Mouse (Mus musculus) kidney, embryonic 14.5 days (tissue): ENCODE data around the gene Nek10. TPM values are rescaled to one million over a fixed set of nuclear protein-coding genes. Genes with fewer than 3 reads are reported as not detected.

Source experiments
- ATAC-seq: fragments of 200-750 bp; cut with Nextera tagmentation; 2 replicates; pipeline ENCODE4 v1.8.0; 2017; ENCODE audit warnings: moderate number of reproducible peaks, mild to moderate bottlenecking, moderate TSS enrichment, moderate library complexity; ENCODE audit not compliant: low FRiP score, low TSS enrichment
- H3K27ac ChIP-seq: fragments of 300-500 bp; sonication (generic); 2 replicates; pipeline ENCODE4 v1.5.1; 2014; ENCODE audit warnings: low read depth, mild to moderate bottlenecking, low read length, moderate library complexity, mixed read lengths
- H3K27me3 ChIP-seq: fragments of 300-500 bp; sonication (generic); 2 replicates; pipeline ENCODE4 v1.6.1; 2014; ENCODE audit warnings: mild to moderate bottlenecking, low read length; ENCODE audit not compliant: control insufficient read depth, insufficient read depth
- H3K36me3 ChIP-seq: fragments of 300-500 bp; sonication (generic); 2 replicates; pipeline ENCODE4 v1.6.1; 2014; ENCODE audit warnings: low read length, mixed read lengths; ENCODE audit not compliant: control insufficient read depth, insufficient read depth
- H3K4me1 ChIP-seq: fragments of 300-500 bp; sonication (generic); 2 replicates; pipeline ENCODE4 v1.6.1; 2014; ENCODE audit warnings: low read length, mixed read lengths; ENCODE audit not compliant: control insufficient read depth, insufficient read depth
- H3K4me2 ChIP-seq: fragments of 300-500 bp; sonication (generic); replicated peaks from 2 replicates; pipeline ENCODE4 v1.6.1; 2014; ENCODE audit warnings: low read depth, mild to moderate bottlenecking, low read length
- H3K4me3 ChIP-seq: fragments of 300-500 bp; sonication (generic); 2 replicates; pipeline ENCODE4 v1.5.1; 2014; ENCODE audit warnings: mild to moderate bottlenecking, low read length
- H3K9ac ChIP-seq: fragments of 300-500 bp; sonication (generic); 2 replicates; pipeline ENCODE4 v1.6.1; 2014; ENCODE audit warnings: low read depth, mild to moderate bottlenecking, low read length, moderate library complexity
- H3K9me3 ChIP-seq: fragments of 300-500 bp; sonication (generic); 2 replicates; pipeline ENCODE4 v1.6.1; 2016; ENCODE audit warnings: low read length; ENCODE audit not compliant: control insufficient read depth
- WGBS: fragments of 180-500 bp; shearing (Covaris S2); extraction: QIAGEN DNeasy Blood & Tissue Kit; methylation state at CpG from one replicate; pipeline ENCODE4 v1.1.7; 2014; 5-methylcytosine and 5-hydroxymethylcytosine counted together
- polyA plus RNA-seq: library from polyadenylated mRNA; unstranded; fragments of >200 nt; fragmentation: Nextera tagmentation; extraction: Ambion mirVana; gene quantifications from 2 replicates; pipeline ENCODE4 v1.2.1, GENCODE M21; 2014

The Nek10 gene
- polyA plus RNA-seq, 1 experiment from 2014 or later, result not detected

- no peaks in the 10 kb centered on the region for H3K9me3 ChIP-seq
- no peaks in the 10 kb centered on the region for H3K27me3 ChIP-seq
- no peaks in the 10 kb centered on the region for H3K4me1 ChIP-seq
- H3K4me3 ChIP-seq, result no peak overlapping the region
- 30% methylated on average over 3 of the region's 3 CpGs for WGBS
- H3K36me3 ChIP-seq, result no peaks in the 10 kb centered on the region
- no peak for ATAC-seq
- no peak overlapping the region for H3K9ac ChIP-seq
- no peak overlapping the region for H3K27ac ChIP-seq
- H3K4me2 ChIP-seq, result no peak overlapping the region
Measured at GRCm38 (mm10) chr14:14860331-14860730, 57.1 kb downstream of the Nek10 start.

- no peaks in the 10 kb centered on the region for H3K27me3 ChIP-seq
- no peaks in the 10 kb centered on the region for H3K36me3 ChIP-seq
- no peaks in the 10 kb centered on the region for H3K4me1 ChIP-seq
- H3K4me3 ChIP-seq, result no peak overlapping the region
- no peaks in the 10 kb centered on the region for H3K9me3 ChIP-seq
- 24% methylated on average over 7 of the region's 7 CpGs for WGBS
- peak; percentile 85 for ATAC-seq
- no peak overlapping the region; the same call in 1 of the 2 replicates for H3K9ac ChIP-seq
- no peak overlapping the region for H3K27ac ChIP-seq
- no peak overlapping the region for H3K4me2 ChIP-seq
Measured at GRCm38 (mm10) chr14:14863690-14864356, 60.6 kb downstream of the Nek10 start.

GRCm38 (mm10) chr14:14869239-14869638, 66.0 kb downstream of the Nek10 start:
- no peaks in the 10 kb centered on the region for H3K27me3 ChIP-seq
- H3K27ac ChIP-seq, result no peak overlapping the region
- H3K9me3 ChIP-seq, result no peaks in the 10 kb centered on the region
- no peak overlapping the region for H3K4me3 ChIP-seq
- no peaks in the 10 kb centered on the region for H3K4me1 ChIP-seq
- no peak for ATAC-seq
- no peak overlapping the region for H3K4me2 ChIP-seq
- WGBS, result 83% methylated on average over 2 of the region's 2 CpGs
- no peak overlapping the region for H3K9ac ChIP-seq
- no peaks in the 10 kb centered on the region for H3K36me3 ChIP-seq

- 90% methylated on average over 2 of the region's 2 CpGs for WGBS
Measured at GRCm38 (mm10) chr14:14870059-14870458, 66.8 kb downstream of the Nek10 start.

GRCm38 (mm10) chr14:14870463-14870862, 67.2 kb downstream of the Nek10 start:
- Histone ChIP-seq H3K9ac (no peak overlapping the region), H3K27ac (no peak overlapping the region), H3K9me3 (no peaks in the 10 kb centered on the region), H3K4me2 (no peak overlapping the region), H3K27me3 (no peaks in the 10 kb centered on the region), H3K36me3 (no peaks in the 10 kb centered on the region), H3K4me1 (no peaks in the 10 kb centered on the region), H3K4me3 (no peak overlapping the region)
- 61% methylated on average over 3 of the region's 3 CpGs for WGBS
- ATAC-seq, result no peak

More at GRCm38 (mm10) chr14:14870059-14870458, 66.8 kb downstream of the Nek10 start:
- Histone ChIP-seq H3K27ac (no peak overlapping the region), H3K27me3 (no peaks in the 10 kb centered on the region), H3K4me3 (no peak overlapping the region), H3K9ac (no peak overlapping the region), H3K4me1 (no peaks in the 10 kb centered on the region), H3K9me3 (no peaks in the 10 kb centered on the region), H3K4me2 (no peak overlapping the region), H3K36me3 (no peaks in the 10 kb centered on the region)
- ATAC-seq, result no peak

- no peaks in the 10 kb centered on the region for H3K9me3 ChIP-seq
- no peak overlapping the region for H3K27ac ChIP-seq
- ATAC-seq, result no peak
- H3K4me1 ChIP-seq, result no peaks in the 10 kb centered on the region
- whole genome bisulfite sequencing, result 93% methylated on average over 1 of the region's 1 CpGs
- no peaks in the 10 kb centered on the region for H3K36me3 ChIP-seq
- no peak overlapping the region for H3K9ac ChIP-seq
- no peaks in the 10 kb centered on the region for H3K27me3 ChIP-seq
- H3K4me2 ChIP-seq, result no peak overlapping the region
- no peak overlapping the region for H3K4me3 ChIP-seq
Measured at GRCm38 (mm10) chr14:14871121-14871520, 67.9 kb downstream of the Nek10 start.

- H3K9ac ChIP-seq, result no peak overlapping the region
- ATAC-seq, result no peak
- H3K4me2 ChIP-seq, result no peak overlapping the region
- H3K36me3 ChIP-seq, result no peaks in the 10 kb centered on the region
- WGBS, result 82% methylated on average over 4 of the region's 4 CpGs
- no peaks in the 10 kb centered on the region for H3K9me3 ChIP-seq
- no peaks in the 10 kb centered on the region for H3K4me1 ChIP-seq
- no peak overlapping the region for H3K4me3 ChIP-seq
- H3K27ac ChIP-seq, result no peak overlapping the region
- no peaks in the 10 kb centered on the region for H3K27me3 ChIP-seq
Measured at GRCm38 (mm10) chr14:14871700-14872099, 68.5 kb downstream of the Nek10 start.

GRCm38 (mm10) chr14:14893932-14894652, 90.9 kb downstream of the Nek10 start:
- no peak overlapping the region for H3K4me3 ChIP-seq
- no peak overlapping the region for H3K9ac ChIP-seq
- no peak overlapping the region for H3K27ac ChIP-seq
- peak; percentile 81; the same call in 1 of the 2 replicates for ATAC-seq
- 18% methylated on average over 4 of the region's 4 CpGs for WGBS
- H3K9me3 ChIP-seq, result no peaks in the 10 kb centered on the region
- no peaks in the 10 kb centered on the region for H3K36me3 ChIP-seq
- H3K4me2 ChIP-seq, result no peak overlapping the region
- H3K4me1 ChIP-seq, result no peaks in the 10 kb centered on the region
- H3K27me3 ChIP-seq, result no peaks in the 10 kb centered on the region

- H3K27ac ChIP-seq, result no peak overlapping the region
- no peaks in the 10 kb centered on the region for H3K36me3 ChIP-seq
- H3K4me2 ChIP-seq, result no peak overlapping the region
- no peak overlapping the region for H3K4me3 ChIP-seq
- no peaks in the 10 kb centered on the region for H3K4me1 ChIP-seq
- ATAC-seq, result no peak
- no peaks in the 10 kb centered on the region for H3K27me3 ChIP-seq
- H3K9ac ChIP-seq, result no peak overlapping the region
- no peaks in the 10 kb centered on the region for H3K9me3 ChIP-seq
Measured at GRCm38 (mm10) chr14:14894776-14895175, 91.6 kb downstream of the Nek10 start.
